Mouse (Mus musculus) large intestine, adult 2 months (tissue): ENCODE data around the gene Lrrc19. TPM values are rescaled to one million over a fixed set of nuclear protein-coding genes. Genes with fewer than 3 reads are reported as not detected.

Source experiments
- DNase-seq: peaks from one replicate; pipeline ENCODE4 v3.0.0-alpha.2; 2012; ENCODE audit warnings: low read depth, low spot score
- WGBS: fragments of 180-500 bp; shearing (Covaris S2); methylation state at CpG from one replicate; pipeline ENCODE4 v1.1.7; 2018; 5-methylcytosine and 5-hydroxymethylcytosine counted together
- polyA plus RNA-seq: library from polyadenylated mRNA; depleted of rRNA; stranded (reverse); fragments of >200 nt; gene quantifications from 2 replicates; pipeline ENCODE4 v1.2.3, GENCODE M21; 2012; rRNA removed

The Lrrc19 gene
- polyA plus RNA-seq, 1 experiment, result 7.9 TPM

DNA sequence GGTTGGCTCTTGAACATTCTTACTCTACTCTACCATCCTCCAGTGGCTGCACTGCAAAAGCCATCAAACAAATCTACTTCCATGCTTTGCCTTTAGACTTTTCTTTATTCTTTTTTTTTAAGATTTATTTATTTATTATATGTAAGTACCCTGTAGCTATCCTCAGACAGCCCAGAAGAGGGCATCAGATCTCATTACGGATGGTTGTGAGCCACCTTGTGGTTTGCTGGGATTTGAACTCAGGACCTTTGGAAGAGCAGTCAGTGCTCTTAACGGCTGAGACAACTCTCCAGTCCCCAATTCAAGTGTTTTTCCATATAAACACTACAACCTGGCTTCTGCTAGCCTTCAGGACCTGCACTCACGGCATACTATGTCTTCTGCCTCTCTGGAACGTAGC is 48.5 kb downstream of the Lrrc19 start:
- 73% methylated on average over 4 of the region's 4 CpGs for whole genome bisulfite sequencing

DNA sequence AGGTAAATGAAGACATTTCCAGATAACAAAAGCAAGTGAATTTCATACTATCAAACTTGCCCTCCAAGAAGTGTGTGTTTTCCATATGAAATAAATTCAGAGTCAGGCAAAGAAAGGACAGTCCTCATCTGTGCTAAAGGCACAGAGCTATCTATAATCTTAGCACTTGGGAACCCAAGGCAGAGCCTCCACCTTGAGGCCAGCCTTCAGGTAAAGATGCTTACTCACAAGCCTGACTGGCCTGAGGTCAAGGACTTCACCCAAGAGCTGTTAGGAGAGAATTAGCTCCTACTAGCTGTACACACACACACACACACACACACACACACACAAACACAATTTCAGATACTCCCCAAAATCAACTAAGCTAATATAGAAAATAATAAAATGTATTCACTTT is 57.2 kb downstream of the Lrrc19 start:
- DNase-seq, result no peak

More for the DNA sequence above, 48.5 kb downstream of the Lrrc19 start:
- DNase-seq, result no peak

- 71% methylated on average over 4 of the region's 4 CpGs for WGBS
- no peak for DNase-seq
Measured at GRCm38 (mm10) chr4:94591765-94592381, 58.1 kb downstream of the Lrrc19 start.

Other genes with a start within 250 kb of the Lrrc19 start
- gene Gm10306, start 93.6 kb downstream of the Lrrc19 start, polyA plus RNA-seq, result not detected in 2 replicates
- 1.6 and 3.3 TPM in 2 replicates for gene Caap1, start 93.3 kb downstream of the Lrrc19 start, polyA plus RNA-seq
- 13.9 and 29.7 TPM in 2 replicates for gene Plaa, start 46.9 kb downstream of the Lrrc19 start, polyA plus RNA-seq
- 0.56 and 0.62 TPM in 2 replicates for gene Ift74, start 35.7 kb downstream of the Lrrc19 start, polyA plus RNA-seq
- 2.0 and 2.7 TPM in 2 replicates for gene Tek, start 89.1 kb upstream of the Lrrc19 start, polyA plus RNA-seq